Mouse (Mus musculus): Measurements from ENCODE around the gene Pkd2l1. TPM values are rescaled to one million over a fixed set of nuclear protein-coding genes. Genes with fewer than 3 reads are reported as not detected.
"Not testable (repeated sequence)": the region's sequence is repeated elsewhere in the genome, so short reads cannot be mapped to it uniquely, and the experiment has no call there.

Gene Pkd2l1
- polyA plus RNA-seq, 1 experiment from 2014 or later: 0.16 TPM

GRCm38 (mm10) chr19:44148345-44148744 lies 43.9 kb downstream of the Pkd2l1 start:
- H3K4me1 ChIP-seq: peaks cover 19% of the 10 kb centered on the region
- H3K4me3 ChIP-seq: no peak overlapping the region
- DNase-seq (ENCODE audit: extremely low spot score, low spot score): no peak
- no peaks in the 10 kb centered on the region for H3K9me3 ChIP-seq
- peaks cover 15% of the 10 kb centered on the region for H3K36me3 ChIP-seq (replicated peaks)
- H3K27ac ChIP-seq: no peak overlapping the region
- WGBS: 42% methylated on average over 2 of the region's 2 CpGs
- H3K27me3 ChIP-seq (ENCODE audit: poor library complexity, severe bottlenecking): peaks cover 15% of the 10 kb centered on the region

GRCm38 (mm10) chr19:44146951-44147350 lies 45.3 kb downstream of the Pkd2l1 start:
- no peaks in the 10 kb centered on the region for H3K9me3 ChIP-seq
- DNase-seq (ENCODE audit: extremely low spot score, low spot score): no peak
- peaks cover 29% of the 10 kb centered on the region for H3K36me3 ChIP-seq (replicated peaks)
- H3K27ac ChIP-seq: no peak overlapping the region
- 93% methylated on average over 8 of the region's 8 CpGs for WGBS
- H3K27me3 ChIP-seq (ENCODE audit: poor library complexity, severe bottlenecking): peaks cover 10% of the 10 kb centered on the region
- H3K4me1 ChIP-seq: peaks cover 19% of the 10 kb centered on the region
- peak overlapping the region; percentile 84; the same call in 1 of the 2 replicates for H3K4me3 ChIP-seq

- 64% methylated on average over 9 of the region's 9 CpGs for WGBS
- Histone ChIP-seq H3K4me3 (peak overlapping the region; percentile 84), H3K4me1 (peaks cover 19% of the 10 kb centered on the region), H3K36me3 (replicated peaks) (peaks cover 33% of the 10 kb centered on the region), H3K27me3 (ENCODE audit: poor library complexity, severe bottlenecking) (peaks cover 8% of the 10 kb centered on the region), H3K27ac (peak overlapping the region; percentile 89), H3K9me3 (no peaks in the 10 kb centered on the region)
- no peak for DNase-seq (ENCODE audit: extremely low spot score, low spot score)
Observed at GRCm38 (mm10) chr19:44146568-44146879, 45.7 kb downstream of the Pkd2l1 start.

- Histone ChIP-seq H3K4me1 (peaks cover 19% of the 10 kb centered on the region), H3K27me3 (ENCODE audit: poor library complexity, severe bottlenecking) (peaks cover 8% of the 10 kb centered on the region), H3K4me3 (peak within 1 kb of the TSS; percentile 84), H3K36me3 (replicated peaks) (peaks cover 39% of the 10 kb centered on the region), H3K27ac (peak within 1 kb of the TSS; percentile 89), H3K9me3 (no peaks in the 10 kb centered on the region)
- WGBS: 4% methylated on average over 46 of the region's 46 CpGs
- DNase-seq (ENCODE audit: extremely low spot score, low spot score): peak; percentile 82
Observed at GRCm38 (mm10) chr19:44145702-44146567, 46.3 kb downstream of the Pkd2l1 start, which contains the start of gene Bloc1s2. Gene Bloc1s2 (minus strand): TSS chr19:44146446.

GRCm38 (mm10) chr19:44144366-44144765 lies 47.9 kb downstream of the Pkd2l1 start:
- H3K9me3 ChIP-seq: no peaks in the 10 kb centered on the region
- no peak for DNase-seq (ENCODE audit: extremely low spot score, low spot score)
- peaks cover 52% of the 10 kb centered on the region for H3K36me3 ChIP-seq (replicated peaks)
- peaks cover 7% of the 10 kb centered on the region for H3K27me3 ChIP-seq (ENCODE audit: poor library complexity, severe bottlenecking)
- peaks cover 19% of the 10 kb centered on the region for H3K4me1 ChIP-seq
- no peak overlapping the region for H3K27ac ChIP-seq
- whole genome bisulfite sequencing: 93% methylated on average over 9 of the region's 9 CpGs
- H3K4me3 ChIP-seq: no peak overlapping the region

- H3K36me3 ChIP-seq (replicated peaks): peaks cover 47% of the 10 kb centered on the region
- H3K27ac ChIP-seq: peak overlapping the region; percentile 77
- H3K4me3 ChIP-seq: peak overlapping the region; percentile 87
- peaks cover 15% of the 10 kb centered on the region for H3K4me1 ChIP-seq
- no peak for DNase-seq (ENCODE audit: extremely low spot score, low spot score)
- H3K27me3 ChIP-seq (ENCODE audit: poor library complexity, severe bottlenecking): no peaks in the 10 kb centered on the region
- 26% methylated on average over 7 of the region's 7 CpGs for WGBS
- no peaks in the 10 kb centered on the region for H3K9me3 ChIP-seq
Observed at GRCm38 (mm10) chr19:44135960-44136485, 56.2 kb downstream of the Pkd2l1 start.

GRCm38 (mm10) chr19:44135072-44135959 lies 56.9 kb downstream of the Pkd2l1 start, which contains the start of gene Cwf19l1:
Gene Cwf19l1 (minus strand): TSS chr19:44135876.
- peak within 1 kb of the TSS; percentile 96 for H3K27ac ChIP-seq
- WGBS: under 1% methylated on average over 45 of the region's 45 CpGs

GRCm38 (mm10) chr19:44132917-44133316 lies 59.3 kb downstream of the Pkd2l1 start:
- Histone ChIP-seq H3K27ac (no peak overlapping the region), H3K27me3 (ENCODE audit: poor library complexity, severe bottlenecking) (no peaks in the 10 kb centered on the region), H3K4me3 (no peak overlapping the region), H3K36me3 (replicated peaks) (peaks cover 50% of the 10 kb centered on the region), H3K4me1 (peaks cover 15% of the 10 kb centered on the region), H3K9me3 (no peaks in the 10 kb centered on the region)
- 93% methylated on average over 5 of the region's 5 CpGs for WGBS
- no peak for DNase-seq (ENCODE audit: extremely low spot score, low spot score)

More at GRCm38 (mm10) chr19:44135072-44135959, 56.9 kb downstream of the Pkd2l1 start, which contains the start of gene Cwf19l1:
- Histone ChIP-seq H3K4me1 (peaks cover 15% of the 10 kb centered on the region), H3K36me3 (replicated peaks) (peaks cover 50% of the 10 kb centered on the region), H3K4me3 (peak within 1 kb of the TSS; percentile 87), H3K27me3 (ENCODE audit: poor library complexity, severe bottlenecking) (no peaks in the 10 kb centered on the region), H3K9me3 (no peaks in the 10 kb centered on the region)
- DNase-seq (ENCODE audit: extremely low spot score, low spot score): peak; percentile 89

GRCm38 (mm10) chr19:44128560-44128959 lies 63.7 kb downstream of the Pkd2l1 start:
- Histone ChIP-seq H3K4me3 (no peak overlapping the region), H3K36me3 (replicated peaks) (peaks cover 88% of the 10 kb centered on the region), H3K27me3 (ENCODE audit: poor library complexity, severe bottlenecking) (no peaks in the 10 kb centered on the region), H3K4me1 (no peaks in the 10 kb centered on the region), H3K9me3 (no peaks in the 10 kb centered on the region), H3K27ac (no peak overlapping the region)
- DNase-seq (ENCODE audit: extremely low spot score, low spot score): no peak
- 93% methylated on average over 2 of the region's 2 CpGs for WGBS

GRCm38 (mm10) chr19:44127729-44128497 lies 64.3 kb downstream of the Pkd2l1 start:
- WGBS: 95% methylated on average over 10 of the region's 10 CpGs
- Histone ChIP-seq H3K4me3 (no peak overlapping the region), H3K36me3 (replicated peaks) (peaks cover 95% of the 10 kb centered on the region), H3K4me1 (no peaks in the 10 kb centered on the region), H3K9me3 (no peaks in the 10 kb centered on the region), H3K27ac (no peak overlapping the region), H3K27me3 (ENCODE audit: poor library complexity, severe bottlenecking) (no peaks in the 10 kb centered on the region)
- no peak for DNase-seq (ENCODE audit: extremely low spot score, low spot score)

GRCm38 (mm10) chr19:44121137-44121536 lies 71.1 kb downstream of the Pkd2l1 start:
- Histone ChIP-seq H3K4me3 (no peak overlapping the region), H3K9me3 (no peaks in the 10 kb centered on the region), H3K36me3 (replicated peaks) (peaks cover 96% of the 10 kb centered on the region), H3K4me1 (no peaks in the 10 kb centered on the region), H3K27ac (no peak overlapping the region), H3K27me3 (ENCODE audit: poor library complexity, severe bottlenecking) (no peaks in the 10 kb centered on the region)
- no peak for DNase-seq (ENCODE audit: extremely low spot score, low spot score)
- WGBS: 95% methylated on average over 7 of the region's 7 CpGs

GRCm38 (mm10) chr19:44120686-44121085 lies 71.6 kb downstream of the Pkd2l1 start:
- H3K4me1 ChIP-seq; H3K9me3 ChIP-seq; H3K4me3 ChIP-seq; H3K27ac ChIP-seq; H3K27me3 ChIP-seq (ENCODE audit: poor library complexity, severe bottlenecking); DNase-seq (ENCODE audit: extremely low spot score, low spot score): not testable (repeated sequence)
- 95% methylated on average over 9 of the region's 9 CpGs for WGBS
- H3K36me3 ChIP-seq (replicated peaks): peaks cover 96% of the 10 kb centered on the region

Data from forebrain, embryonic 10.5 days (tissue).